Mouse (Mus musculus) frontal cortex, adult 2 months (tissue): ENCODE measurements around the gene Gm21972. TPM values are rescaled to one million over a fixed set of nuclear protein-coding genes. Genes with fewer than 3 reads are reported as not detected.

ENCODE experiments used
- polyA plus RNA-seq: library from polyadenylated mRNA; depleted of rRNA; stranded (reverse); fragments of >200 nt; gene quantifications from 2 replicates; pipeline ENCODE4 v1.2.3, GENCODE M21; 2012; rRNA removed

Gene Gm21972
- polyA plus RNA-seq, 1 experiment, result 1.3 TPM

Other genes with a start within 250 kb of the Gm21972 start
- gene Itm2c, start 239.4 kb upstream of the Gm21972 start, polyA plus RNA-seq, result 765 and 862 TPM in 2 replicates
- gene 4933407L21Rik, start 205.2 kb upstream of the Gm21972 start, polyA plus RNA-seq, result 9.0 and 11.3 TPM in 2 replicates
- 0.08 and 0.10 TPM in 2 replicates for gene Gpr55, start 172.6 kb upstream of the Gm21972 start, polyA plus RNA-seq
- gene Spata3, start 116.8 kb upstream of the Gm21972 start, polyA plus RNA-seq, result 1.1 and 1.6 TPM in 2 replicates
- 12.0 and 12.6 TPM in 2 replicates for gene 2810459M11Rik, start 87.8 kb upstream of the Gm21972 start, polyA plus RNA-seq
- 69.9 and 79.6 TPM in 2 replicates for gene Psmd1, start 69.2 kb upstream of the Gm21972 start, polyA plus RNA-seq
- 0.04 and 0.11 TPM in 2 replicates for gene Htr2b, start 21.7 kb upstream of the Gm21972 start, polyA plus RNA-seq
- 33.9 and 35.5 TPM in 2 replicates for gene Armc9, start 21.1 kb downstream of the Gm21972 start, polyA plus RNA-seq
- gene B3gnt7, start 169.2 kb downstream of the Gm21972 start, polyA plus RNA-seq, result 1.6 TPM in 2 replicates
- gene Ncl, start 225.8 kb downstream of the Gm21972 start, polyA plus RNA-seq, result 153 and 154 TPM in 2 replicates